Mouse (Mus musculus): ENCODE measurements around the gene Mrps21. TPM values are rescaled to one million over a fixed set of nuclear protein-coding genes. Genes with fewer than 3 reads are reported as not detected.
"Not testable (repeated sequence)": the region's sequence is repeated elsewhere in the genome, so short reads cannot be mapped to it uniquely, and the experiment has no call there.

Mrps21 gene
- total RNA-seq, 2 experiments from 2014 or later = 178 to 200 TPM

- DNase-seq (ENCODE audit: low spot score in 2 of 2) = no peak
These were observed 21.0 kb upstream of the Mrps21 start for GRCm38 (mm10) chr3:95892066-95893052.

GRCm38 (mm10) chr3:95891211-95892065, 20.1 kb upstream of the Mrps21 start, which contains the start of gene BC028528:
Gene BC028528 (minus strand): TSS chr3:95892005.
- no peak for DNase-seq (ENCODE audit: low spot score in 2 of 2)

GRCm38 (mm10) chr3:95889664-95890063, 18.3 kb upstream of the Mrps21 start:
- no peak for DNase-seq (ENCODE audit: low spot score in 2 of 2)

DNA sequence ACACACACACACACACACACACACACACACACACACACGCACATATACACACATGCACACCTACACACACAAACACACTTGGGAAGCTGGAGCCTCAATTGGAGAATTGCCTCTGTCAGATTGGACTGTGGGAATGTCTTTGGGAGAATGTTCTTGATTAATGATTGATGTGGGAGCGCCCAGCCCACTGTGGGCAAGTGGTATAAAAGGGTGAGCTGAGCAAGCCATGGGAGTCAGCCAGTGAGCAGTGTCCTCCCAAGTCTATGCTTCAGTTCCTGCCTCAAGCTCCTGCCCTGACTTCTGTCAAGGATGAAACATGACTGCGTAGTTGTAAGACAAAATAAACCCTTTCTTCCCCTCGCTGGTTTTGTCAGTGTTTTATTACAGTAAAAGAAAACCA, 16.3 kb upstream of the Mrps21 start:
- DNase-seq (ENCODE audit: low spot score in 2 of 2) = no peak

DNA sequence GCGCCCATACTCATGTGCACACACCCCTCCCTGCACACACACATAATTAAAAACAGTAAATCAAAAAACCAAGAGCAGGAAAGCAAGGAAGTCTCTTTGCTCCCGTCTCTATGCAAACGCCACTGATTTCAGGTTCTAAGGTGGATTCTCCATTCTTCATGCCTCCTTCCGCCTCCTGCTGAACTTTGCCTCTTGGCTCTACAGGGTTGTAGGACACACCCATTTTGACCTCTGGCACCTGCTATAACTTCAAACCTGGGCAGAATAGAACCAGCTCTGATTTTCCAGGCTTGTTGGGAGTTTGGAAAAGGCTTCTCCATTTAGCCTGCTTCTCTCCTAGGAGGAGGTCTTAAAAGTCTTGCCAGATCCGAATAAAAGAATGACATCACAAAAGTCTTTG, 13.1 kb upstream of the Mrps21 start:
- no peak for DNase-seq (ENCODE audit: low spot score in 2 of 2)

- DNase-seq (ENCODE audit: low spot score in 2 of 2) = no peak
These were observed 11.6 kb upstream of the Mrps21 start for GRCm38 (mm10) chr3:95882816-95883425.

DNA sequence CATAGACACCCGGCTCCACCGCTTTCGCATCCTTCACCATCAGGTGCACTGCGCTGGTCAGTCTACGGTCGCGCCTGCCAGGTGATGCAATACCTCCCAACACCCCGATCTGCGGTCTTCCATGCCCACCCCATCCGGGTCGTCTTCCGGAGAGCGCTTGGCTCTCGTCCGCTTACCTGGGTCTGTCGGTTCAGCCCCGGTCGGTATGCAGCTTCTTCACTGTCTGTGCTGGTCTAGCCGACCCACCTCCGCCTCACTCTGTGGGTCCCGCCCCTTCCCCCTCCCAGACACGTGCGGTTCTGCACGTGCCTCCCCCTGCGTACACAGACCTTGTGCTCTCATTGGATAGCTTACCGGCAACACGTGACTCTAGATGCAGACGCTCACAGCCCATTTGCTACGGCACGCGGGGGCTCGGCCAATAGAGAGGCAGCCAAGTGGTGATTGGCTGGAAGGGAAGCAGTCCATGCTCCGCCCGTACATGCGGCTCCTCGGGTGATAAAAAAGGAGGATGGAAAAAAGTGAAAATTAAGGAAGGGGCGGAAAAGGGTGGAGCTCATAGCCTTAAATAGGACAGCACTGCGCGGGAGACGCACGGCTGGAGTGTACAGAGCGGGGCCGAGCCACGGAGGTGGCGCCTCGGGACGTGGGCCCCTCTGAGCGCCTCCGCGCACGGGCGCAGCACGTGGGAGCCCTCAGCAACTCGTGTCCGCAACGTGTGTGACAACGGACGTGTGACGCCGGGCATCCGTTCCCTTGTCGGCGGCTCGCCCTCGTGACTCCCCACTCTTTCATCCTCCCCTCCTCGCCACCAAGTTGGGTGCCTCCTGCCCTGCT, 10.9 kb upstream of the Mrps21 start, which contains the start of gene Ciart:
Ciart (minus strand) TSS at position 273 of the 837 bp plus-strand sequence.
- DNase-seq (ENCODE audit: low spot score in 2 of 2) = peak; percentile 80 to 91

DNA sequence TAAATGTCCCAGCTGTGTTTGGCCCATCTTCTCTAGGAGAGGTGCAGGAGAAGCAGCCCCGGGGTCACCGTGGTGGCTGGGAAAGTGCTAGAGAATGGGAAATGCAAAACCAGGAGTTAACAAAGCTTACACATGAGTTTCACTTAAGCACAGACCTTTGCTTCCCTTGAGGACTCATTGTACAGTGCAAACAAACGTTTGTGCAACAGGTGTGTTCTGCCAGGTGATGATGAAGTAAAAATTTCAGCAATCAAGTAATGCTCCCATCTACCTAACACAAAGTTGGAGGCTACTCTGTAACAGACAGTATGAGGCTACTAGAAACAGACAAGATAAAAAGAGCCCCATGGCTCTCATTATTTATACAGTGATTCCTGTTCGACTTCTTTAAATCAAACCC, 7.7 kb upstream of the Mrps21 start:
- DNase-seq (ENCODE audit: low spot score in 2 of 2) = no peak

- no peak for DNase-seq (ENCODE audit: low spot score in 2 of 2)
These were observed 729 bp upstream of the Mrps21 start for GRCm38 (mm10) chr3:95872048-95872447.

- no peak for DNase-seq (ENCODE audit: low spot score in 2 of 2)
These were observed 343 bp downstream of the Mrps21 start for GRCm38 (mm10) chr3:95870976-95871375.

DNA sequence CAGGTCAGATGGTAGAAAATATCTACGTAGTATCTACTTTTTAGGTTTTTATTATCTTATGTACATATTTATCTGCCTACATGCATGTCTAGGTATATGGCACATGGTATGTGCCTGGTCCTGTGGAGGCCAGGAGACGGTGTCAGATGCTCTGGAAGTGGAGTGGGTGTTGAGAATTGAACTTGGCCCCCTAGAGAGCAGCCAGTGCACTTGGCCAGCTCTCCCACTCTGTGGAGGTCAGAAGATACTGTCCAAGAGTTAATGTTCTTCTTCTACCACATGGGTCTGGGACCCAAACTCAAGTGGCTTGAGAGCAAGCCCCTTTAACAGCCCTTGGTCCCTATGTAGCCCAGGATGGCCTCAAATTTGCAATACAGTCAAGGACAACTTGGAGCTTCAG, 3.9 kb downstream of the Mrps21 start:
- no peak for DNase-seq (ENCODE audit: low spot score in 2 of 2)

DNA sequence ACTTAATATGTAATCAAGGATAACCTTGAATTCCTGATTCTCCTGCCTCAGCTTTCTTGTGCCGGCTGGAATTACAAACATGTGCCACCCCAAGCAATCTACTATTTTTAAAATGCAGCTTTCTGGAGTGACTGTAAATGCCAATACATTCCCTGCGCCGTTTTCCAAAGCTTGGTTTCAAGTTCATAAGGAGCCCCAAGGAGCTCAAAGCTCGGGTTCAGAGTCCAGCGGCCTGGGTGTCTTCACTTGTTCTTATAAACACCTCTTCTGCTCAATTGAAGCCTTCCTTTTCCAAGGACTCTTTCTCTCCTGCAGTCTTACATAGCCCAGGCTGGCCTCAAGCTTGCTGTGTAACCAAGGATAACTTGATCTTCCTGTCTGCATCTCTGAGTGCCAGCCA, 5.2 kb downstream of the Mrps21 start:
- DNase-seq (ENCODE audit: low spot score in 2 of 2) = no peak

DNA sequence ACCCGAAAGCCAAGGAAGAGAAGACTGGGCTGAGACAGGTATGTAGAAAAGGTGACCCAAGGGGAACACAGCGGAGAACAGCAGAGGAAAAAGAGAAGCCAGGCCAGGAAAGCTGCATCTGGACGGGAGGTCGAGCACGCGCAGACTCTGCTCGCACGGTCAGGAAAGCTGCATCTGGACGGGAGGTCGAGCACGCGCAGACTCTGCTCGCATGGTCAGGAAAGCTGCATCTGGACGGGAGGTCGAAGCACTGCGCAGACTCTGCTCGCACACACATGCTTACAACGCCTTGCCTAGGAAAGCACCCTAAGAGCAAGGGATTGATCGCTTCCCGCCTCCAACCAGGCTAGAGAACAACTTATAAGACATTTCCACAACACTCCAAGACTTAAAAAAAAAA, 5.7 kb downstream of the Mrps21 start:
- no peak for DNase-seq (ENCODE audit: low spot score in 2 of 2)

- no peak for DNase-seq (ENCODE audit: low spot score in 2 of 2)
These were observed 6.3 kb downstream of the Mrps21 start for GRCm38 (mm10) chr3:95865050-95865449.

DNA sequence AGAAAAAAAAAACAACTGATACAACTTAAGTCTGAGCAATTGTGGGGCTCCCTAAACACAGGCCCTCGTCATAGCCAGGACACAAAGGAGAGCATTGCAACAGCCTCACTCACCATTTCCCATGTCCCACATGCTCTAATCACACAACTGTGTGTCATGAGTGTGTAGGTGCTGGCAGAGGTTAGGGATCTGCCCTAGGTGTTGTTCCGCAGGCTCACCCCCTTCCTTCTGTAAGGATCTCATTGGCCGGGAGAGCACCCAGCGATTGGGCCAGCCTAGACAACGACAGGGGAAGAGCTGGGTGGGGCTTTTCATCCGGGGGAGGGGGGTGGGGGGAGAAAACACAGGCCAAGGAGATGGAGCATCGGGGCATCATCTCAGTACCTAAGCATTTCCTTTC, 7.7 kb downstream of the Mrps21 start:
- no peak for DNase-seq (ENCODE audit: low spot score in 2 of 2)

- DNase-seq (ENCODE audit: low spot score in 2 of 2) = peak in 1 of 2 experiments; percentile 45
These were observed 9.5 kb downstream of the Mrps21 start for GRCm38 (mm10) chr3:95861796-95862195.

DNA sequence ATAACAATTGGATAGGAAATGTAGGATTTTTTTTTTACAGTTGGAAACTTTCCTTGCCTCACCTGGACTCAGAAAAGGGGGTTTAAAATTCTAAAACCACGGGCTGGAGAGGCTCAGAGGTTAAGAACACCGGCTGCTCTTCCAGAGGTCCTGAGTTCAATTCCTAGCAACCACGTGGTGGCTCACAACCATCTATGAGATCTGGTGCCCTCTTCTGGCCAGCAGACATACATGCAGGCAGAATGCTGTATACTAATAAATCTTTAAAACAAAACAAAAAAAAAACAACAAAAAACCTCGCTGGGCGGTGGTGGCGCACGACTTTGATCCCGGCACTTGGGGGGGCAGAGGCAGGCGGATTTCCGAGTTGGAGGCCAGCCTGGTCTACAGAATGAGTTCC, 10.1 kb downstream of the Mrps21 start:
- DNase-seq (ENCODE audit: low spot score in 2 of 2) = no peak

- no peak for DNase-seq (ENCODE audit: low spot score in 2 of 2)
These were observed 11.0 kb downstream of the Mrps21 start for GRCm38 (mm10) chr3:95860323-95860722.

DNA sequence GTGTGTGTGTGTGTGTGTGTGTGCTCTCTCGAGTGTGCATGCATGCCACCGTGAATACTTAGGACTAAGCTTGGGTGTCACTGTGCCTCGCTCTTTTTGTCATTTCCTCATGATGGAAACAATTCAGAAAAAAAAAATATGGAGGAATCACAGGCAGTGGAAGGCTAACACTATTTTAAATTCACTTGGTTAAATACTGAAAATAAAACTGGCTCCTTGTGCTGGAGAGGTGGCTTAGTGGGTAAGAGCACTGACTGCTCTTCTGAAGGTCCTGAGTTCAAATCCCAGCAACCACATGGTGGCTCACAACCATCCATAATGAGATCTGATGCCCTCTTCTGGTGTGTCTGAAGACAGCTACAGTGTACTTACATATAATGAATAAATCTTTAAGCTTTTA, 13.0 kb downstream of the Mrps21 start:
- DNase-seq (ENCODE audit: low spot score in 2 of 2) = not testable (repeated sequence)

DNA sequence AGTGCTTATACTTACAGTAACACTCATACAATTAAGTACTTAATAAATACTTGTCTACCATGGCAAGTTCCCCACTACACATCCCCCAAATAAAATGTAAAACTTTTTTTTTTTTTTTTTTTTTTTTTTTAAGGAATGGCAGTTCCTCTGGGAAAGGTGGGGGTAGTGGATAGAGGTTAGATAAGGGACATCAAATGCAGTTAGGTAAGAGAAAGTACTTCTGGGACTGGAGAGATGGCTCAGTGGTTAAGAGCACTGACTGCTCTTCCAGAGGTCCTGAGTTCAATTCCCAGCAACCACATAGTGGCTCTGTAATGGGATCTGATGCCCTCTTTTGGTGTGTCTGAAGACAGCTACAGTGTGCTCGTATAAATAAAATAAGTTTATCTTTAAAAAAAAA, 14.3 kb downstream of the Mrps21 start:
- DNase-seq (ENCODE audit: low spot score in 2 of 2) = not testable (repeated sequence)

Measured in adrenal gland, postnatal 4 days (tissue).